Mouse (Mus musculus) midbrain, embryonic 12.5 days (tissue): ENCODE data around the gene Celf5. TPM values are rescaled to one million over a fixed set of nuclear protein-coding genes. Genes with fewer than 3 reads are reported as not detected.

ENCODE experiments used
- ATAC-seq: fragments of 200-750 bp; cut with Nextera tagmentation; 2 replicates; pipeline ENCODE4 v1.8.0; 2017; ENCODE audit warnings: low read depth, moderate TSS enrichment, moderate library complexity; ENCODE audit not compliant: low FRiP score
- H3K27ac ChIP-seq: fragments of 300-500 bp; sonication (generic); replicated peaks from 2 replicates; pipeline ENCODE4 v1.5.1; 2016; ENCODE audit warnings: mild to moderate bottlenecking
- H3K27me3 ChIP-seq: fragments of 300-500 bp; sonication (generic); 2 replicates; pipeline ENCODE4 v1.6.1; 2016; ENCODE audit warnings: mild to moderate bottlenecking
- H3K36me3 ChIP-seq: fragments of 300-500 bp; sonication (generic); 2 replicates; pipeline ENCODE4 v1.6.1; 2016
- H3K4me1 ChIP-seq: fragments of 300-500 bp; sonication (generic); 2 replicates; pipeline ENCODE4 v1.6.1; 2016
- H3K4me2 ChIP-seq: fragments of 300-500 bp; sonication (generic); replicated peaks from 2 replicates; pipeline ENCODE4 v1.6.1; 2016; ENCODE audit warnings: mild to moderate bottlenecking, moderate library complexity
- H3K4me3 ChIP-seq: fragments of 300-500 bp; sonication (generic); 2 replicates; pipeline ENCODE4 v1.5.1; 2016; ENCODE audit warnings: mild to moderate bottlenecking
- H3K9ac ChIP-seq: fragments of 300-500 bp; sonication (generic); replicated peaks from 2 replicates; pipeline ENCODE4 v1.6.1; 2016; ENCODE audit warnings: mild to moderate bottlenecking, moderate library complexity
- H3K9me3 ChIP-seq: fragments of 300-500 bp; sonication (generic); 2 replicates; pipeline ENCODE4 v1.6.1; 2016; ENCODE audit warnings: mild to moderate bottlenecking
- WGBS: fragments of 180-500 bp; shearing (Covaris S2); methylation state at CpG from one replicate; pipeline ENCODE4 v1.1.7; 2016; 5-methylcytosine and 5-hydroxymethylcytosine counted together
- polyA plus RNA-seq: library from polyadenylated mRNA; unstranded; fragments of >200 nt; fragmentation: Nextera tagmentation; extraction: Ambion mirVana; gene quantifications from 2 replicates; pipeline ENCODE4 v1.2.1, GENCODE M21; 2016

Gene Celf5
- polyA plus RNA-seq, 1 experiment from 2014 or later: 37.1 TPM

DNA sequence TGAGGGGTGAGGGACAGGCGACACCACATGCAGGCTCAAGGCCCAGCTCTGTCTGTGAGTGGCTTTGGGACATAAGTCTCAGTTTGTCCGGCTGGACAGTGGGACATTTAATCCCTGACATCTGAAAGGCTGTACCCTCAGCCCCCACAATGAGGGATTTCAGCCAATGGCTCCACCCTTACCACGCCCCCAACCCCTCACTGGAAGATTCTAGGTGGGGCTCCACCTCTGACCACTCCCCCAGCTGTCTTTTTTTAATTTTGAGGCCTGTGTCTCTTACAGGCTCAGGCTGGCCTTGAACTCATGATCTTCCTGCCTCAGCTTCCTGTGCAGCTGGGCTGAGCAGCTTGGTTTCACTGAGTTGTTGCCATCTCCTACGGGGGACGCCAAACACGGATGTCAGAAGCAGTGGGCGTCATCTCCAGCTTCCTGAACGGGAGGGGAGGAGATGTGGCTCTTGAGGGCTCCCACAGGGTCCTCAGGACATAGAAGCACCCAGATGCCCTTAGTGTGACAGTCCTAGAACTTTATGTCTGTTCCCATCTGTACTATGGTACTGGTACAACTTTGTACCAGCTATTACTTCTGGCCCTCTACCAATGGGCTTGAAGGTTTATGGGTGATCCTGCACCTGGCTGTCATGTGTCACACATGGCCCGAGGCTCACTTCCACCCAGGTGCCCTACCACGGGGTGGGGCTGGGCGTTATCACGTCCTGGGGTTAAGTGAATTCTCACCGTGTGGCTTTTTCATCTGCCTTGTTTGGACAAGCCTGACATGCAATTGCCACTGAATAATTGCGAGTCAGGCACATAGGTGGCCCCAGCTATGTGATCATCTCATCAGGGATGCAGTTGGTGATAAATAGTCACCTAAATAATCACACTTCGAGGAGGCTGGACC, 47.9 kb downstream of the Celf5 start:
- Histone ChIP-seq H3K9ac (no peak overlapping the region; the same call in 1 of the 2 replicates), H3K4me1 (peaks cover 25% of the 10 kb centered on the region), H3K4me3 (no peak overlapping the region), H3K9me3 (no peaks in the 10 kb centered on the region), H3K27me3 (peaks cover 39% of the 10 kb centered on the region), H3K27ac (no peak overlapping the region), H3K4me2 (no peak overlapping the region), H3K36me3 (no peaks in the 10 kb centered on the region)
- WGBS: 62% methylated on average over 15 of the region's 15 CpGs
- no peak for ATAC-seq

DNA sequence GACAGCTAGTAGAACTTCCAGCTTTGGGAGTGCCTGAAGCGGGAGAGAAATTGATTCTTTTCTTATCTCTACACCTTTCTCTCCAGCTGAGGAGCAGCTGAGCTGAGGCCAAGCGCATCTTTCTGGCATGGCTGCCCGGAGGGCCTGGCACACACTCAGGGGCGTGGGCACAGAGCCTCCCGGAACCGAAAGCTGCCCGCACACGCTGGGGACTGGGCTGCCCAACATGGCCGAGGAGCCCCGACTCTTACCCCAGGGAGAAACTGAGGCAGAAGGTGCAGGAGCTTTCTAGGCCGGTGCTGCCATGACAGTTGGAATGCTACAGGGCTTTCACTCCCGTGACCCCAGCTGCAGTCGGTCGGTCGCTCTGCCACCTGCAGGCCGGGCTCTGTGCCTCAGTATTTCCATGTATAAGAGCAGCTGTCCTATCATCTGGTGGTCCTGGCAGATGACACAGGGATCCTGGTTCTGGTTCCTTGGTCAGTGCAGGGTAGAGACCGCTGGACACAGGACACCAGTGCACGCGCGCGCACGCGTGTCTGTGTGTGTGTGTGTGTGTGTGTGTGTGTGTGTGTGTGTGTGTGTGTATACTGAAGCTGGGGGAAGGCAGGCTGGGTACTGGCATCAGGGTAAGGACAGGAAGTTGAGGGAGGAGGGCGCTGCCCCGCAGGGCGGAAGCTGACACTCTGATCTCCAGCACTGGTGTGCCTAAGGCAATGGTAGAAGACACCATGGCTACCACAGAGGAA, 48.8 kb downstream of the Celf5 start:
- peaks cover 29% of the 10 kb centered on the region for H3K4me1 ChIP-seq
- no peak for ATAC-seq
- H3K9me3 ChIP-seq: no peaks in the 10 kb centered on the region
- H3K4me3 ChIP-seq: no peak overlapping the region
- H3K4me2 ChIP-seq: no peak overlapping the region
- no peak overlapping the region for H3K9ac ChIP-seq
- peaks cover 48% of the 10 kb centered on the region for H3K27me3 ChIP-seq
- no peaks in the 10 kb centered on the region for H3K36me3 ChIP-seq
- no peak overlapping the region for H3K27ac ChIP-seq
- 81% methylated on average over 26 of the region's 26 CpGs for WGBS

DNA sequence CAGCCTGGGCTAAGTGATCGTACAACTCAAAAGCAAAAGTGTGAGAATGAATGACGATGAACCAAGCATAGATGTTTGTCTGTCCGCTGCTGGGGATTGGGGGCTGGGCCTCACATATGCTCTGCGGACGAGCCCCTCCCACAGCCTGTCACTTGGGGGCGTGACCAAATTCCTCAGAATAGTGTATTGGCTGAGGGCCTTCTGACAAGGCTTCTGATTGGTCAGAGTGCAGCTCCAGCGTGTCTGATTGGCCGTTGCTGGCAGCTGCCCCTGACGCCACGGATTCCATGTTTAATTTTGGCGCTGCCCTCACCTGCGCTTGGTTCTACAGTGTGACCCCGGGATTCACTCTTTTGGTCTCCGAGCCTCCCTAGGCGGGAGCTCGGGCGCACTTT, 49.6 kb downstream of the Celf5 start:
- H3K4me3 ChIP-seq: peak overlapping the region; percentile 14; the same call in 1 of the 2 replicates
- peak; percentile 84 for ATAC-seq
- H3K27me3 ChIP-seq: peaks cover 56% of the 10 kb centered on the region
- H3K4me2 ChIP-seq: peak overlapping the region; percentile 45
- no peaks in the 10 kb centered on the region for H3K36me3 ChIP-seq
- peaks cover 29% of the 10 kb centered on the region for H3K4me1 ChIP-seq
- H3K9me3 ChIP-seq: no peaks in the 10 kb centered on the region
- no peak overlapping the region for H3K9ac ChIP-seq
- 4% methylated on average over 17 of the region's 17 CpGs for WGBS
- H3K27ac ChIP-seq: no peak overlapping the region

DNA sequence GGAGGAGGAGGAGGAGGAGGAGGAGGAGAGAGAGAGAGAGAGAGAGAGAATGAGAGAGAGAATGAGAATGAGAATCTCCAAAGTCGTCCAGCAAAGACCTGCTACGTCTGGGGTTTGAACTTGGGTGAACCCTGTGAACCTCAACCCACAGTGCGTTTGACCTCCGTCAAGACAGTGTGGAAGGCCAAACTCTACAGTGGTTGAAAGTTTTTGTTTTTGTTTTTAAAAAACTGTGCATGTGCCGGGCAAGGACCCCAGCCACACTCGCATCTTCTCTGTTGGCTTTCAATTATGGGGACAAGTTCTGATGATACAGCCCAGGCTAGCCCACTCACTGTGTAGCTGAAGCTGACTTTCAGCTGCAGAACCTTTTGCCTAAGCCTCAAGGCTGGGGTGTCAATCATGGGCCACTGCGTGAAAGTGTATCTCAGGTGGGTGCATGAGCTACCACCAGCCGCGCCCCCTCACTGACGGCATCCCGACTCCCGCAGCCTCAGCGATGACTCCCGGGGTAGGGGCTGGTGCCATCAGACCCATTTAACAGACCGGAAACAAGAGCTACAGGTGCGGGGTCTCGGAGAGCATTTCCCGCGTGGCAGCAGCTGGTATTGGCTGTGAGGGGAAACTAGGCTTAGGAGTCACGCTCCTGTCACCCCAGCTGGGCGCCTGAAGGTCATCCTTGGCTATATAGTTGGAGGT, 50.2 kb downstream of the Celf5 start:
- ATAC-seq: peak; percentile 12
- Histone ChIP-seq H3K9me3 (no peaks in the 10 kb centered on the region), H3K4me1 (peaks cover 31% of the 10 kb centered on the region), H3K27me3 (peaks cover 62% of the 10 kb centered on the region), H3K4me2 (peak overlapping the region; percentile 17; the same call in 1 of the 2 replicates), H3K27ac (no peak overlapping the region), H3K4me3 (no peak overlapping the region), H3K9ac (no peak overlapping the region), H3K36me3 (no peaks in the 10 kb centered on the region)
- 65% methylated on average over 21 of the region's 21 CpGs for WGBS

DNA sequence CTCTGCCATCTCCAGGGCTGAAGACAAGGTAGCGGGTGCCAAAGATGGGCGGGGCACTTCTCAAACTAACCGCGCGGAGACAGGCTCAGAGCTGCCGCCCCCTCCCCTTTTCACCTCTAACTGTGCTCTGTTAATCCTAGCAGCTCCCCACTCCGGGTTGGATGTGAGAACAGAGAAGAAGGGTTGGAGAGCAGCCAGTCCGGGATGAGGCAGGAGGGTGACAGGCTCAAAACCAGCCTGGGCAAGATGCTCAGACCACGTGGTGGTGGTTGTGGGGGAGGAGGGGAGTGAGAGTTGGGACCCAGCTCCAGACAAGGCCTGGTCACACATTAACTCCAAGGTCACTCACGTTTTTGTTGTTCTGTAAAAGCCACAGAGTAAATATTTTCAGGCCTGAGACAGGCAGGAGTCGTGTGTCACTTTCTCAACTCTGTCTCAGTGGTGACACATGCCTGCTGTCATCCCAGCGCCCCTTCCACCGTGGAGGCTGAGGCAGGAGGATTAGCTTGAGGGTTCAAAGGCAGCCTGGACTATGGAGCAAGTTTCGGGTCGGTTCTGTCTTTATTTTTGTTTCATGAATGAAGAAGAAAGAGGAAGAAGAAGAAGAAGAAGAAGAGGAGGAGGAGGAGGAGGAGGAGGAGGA, 50.9 kb downstream of the Celf5 start:
- Histone ChIP-seq H3K4me3 (peak overlapping the region; percentile 74), H3K27ac (peak overlapping the region; percentile 84; the same call in 1 of the 2 replicates), H3K9me3 (no peaks in the 10 kb centered on the region), H3K4me1 (peaks cover 37% of the 10 kb centered on the region), H3K27me3 (peaks cover 68% of the 10 kb centered on the region), H3K9ac (no peak overlapping the region), H3K4me2 (peak overlapping the region; percentile 94), H3K36me3 (no peaks in the 10 kb centered on the region)
- ATAC-seq: peak; percentile 1; the same call in 1 of the 2 replicates
- 12% methylated on average over 15 of the region's 15 CpGs for WGBS

DNA sequence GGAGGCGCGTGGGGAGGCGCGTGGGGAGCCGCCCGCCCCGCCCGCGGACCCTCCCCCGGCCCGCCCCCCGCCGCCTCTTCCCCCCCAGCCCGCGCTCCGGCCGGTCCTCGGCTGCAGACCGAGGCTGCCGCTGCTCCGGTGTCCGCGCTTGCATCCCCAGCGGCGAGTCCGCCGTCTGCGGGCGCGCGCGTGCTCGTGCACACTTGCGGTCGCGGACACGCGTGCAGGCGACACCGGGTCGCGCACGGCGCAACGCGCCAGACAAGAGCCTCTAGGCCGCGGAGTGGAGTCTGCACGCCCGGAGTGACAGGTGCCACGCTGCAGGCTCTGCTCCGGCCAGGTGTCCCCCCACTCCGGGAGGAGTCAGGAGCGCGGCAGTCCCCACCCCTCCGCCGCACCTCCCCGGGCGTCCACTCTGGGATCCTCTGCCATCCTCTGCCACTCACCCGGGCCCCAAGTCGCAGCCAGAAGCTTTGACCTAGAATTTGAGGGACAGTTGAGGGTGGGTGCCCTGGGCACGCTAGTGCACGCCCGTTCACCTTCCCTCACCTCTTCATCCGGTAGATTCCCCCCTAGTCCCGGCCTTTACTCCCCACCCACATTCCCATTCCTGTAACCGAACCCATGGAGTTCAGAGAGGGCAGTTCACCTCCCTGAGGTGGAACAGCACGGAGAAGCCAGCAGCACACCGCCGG, 51.5 kb downstream of the Celf5 start:
- H3K27me3 ChIP-seq: peaks cover 75% of the 10 kb centered on the region
- WGBS: 1% methylated on average over 59 of the region's 70 CpGs
- H3K4me1 ChIP-seq: peaks cover 44% of the 10 kb centered on the region
- H3K4me3 ChIP-seq: peak overlapping the region; percentile 74
- H3K4me2 ChIP-seq: peak overlapping the region; percentile 94
- H3K9me3 ChIP-seq: no peaks in the 10 kb centered on the region
- no peaks in the 10 kb centered on the region for H3K36me3 ChIP-seq
- peak overlapping the region; percentile 84 for H3K27ac ChIP-seq
- H3K9ac ChIP-seq: peak overlapping the region; percentile 84
- peak; percentile 16; the same call in 1 of the 2 replicates for ATAC-seq

DNA sequence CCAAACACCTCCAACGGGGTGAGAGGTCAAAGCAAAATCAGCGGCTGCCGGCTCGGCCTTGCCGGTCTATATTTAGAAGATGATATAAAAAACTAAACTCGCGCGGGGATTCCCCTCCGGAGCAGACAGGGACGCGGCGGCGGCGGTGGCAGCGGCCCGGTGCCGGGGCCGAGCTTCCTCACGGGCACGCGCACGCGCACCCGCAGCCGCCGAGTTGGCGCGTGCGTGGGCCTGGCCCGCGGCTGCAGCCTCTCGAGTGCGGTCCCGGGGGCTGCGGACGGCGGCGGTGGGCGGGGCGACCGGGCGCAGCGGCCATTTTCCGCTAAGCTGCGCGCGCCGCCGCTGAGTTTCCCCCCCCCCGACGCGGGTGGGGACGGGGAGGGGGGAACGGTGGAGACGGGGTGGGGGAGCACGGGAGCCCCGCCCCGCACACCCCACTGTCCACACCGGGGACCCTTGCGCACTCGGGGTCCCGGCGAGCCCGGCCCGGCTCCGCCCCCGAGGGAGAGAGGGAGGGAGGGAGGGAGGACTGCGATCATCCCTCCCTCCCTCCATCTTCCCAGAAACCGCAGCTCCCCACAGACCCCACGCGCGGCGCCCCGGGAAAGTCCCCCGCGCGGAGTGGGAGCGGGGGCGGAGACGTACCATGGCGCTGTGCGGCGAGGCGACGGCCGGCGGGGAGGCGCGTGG, 52.2 kb downstream of the Celf5 start:
- H3K9me3 ChIP-seq: no peaks in the 10 kb centered on the region
- under 1% methylated on average over 65 of the region's 89 CpGs for WGBS
- peak overlapping the region; percentile 84 for H3K27ac ChIP-seq
- peak; percentile 5 for ATAC-seq
- H3K4me3 ChIP-seq: peak overlapping the region; percentile 74
- H3K4me1 ChIP-seq: peaks cover 48% of the 10 kb centered on the region
- H3K9ac ChIP-seq: peak overlapping the region; percentile 84
- H3K4me2 ChIP-seq: peak overlapping the region; percentile 94
- H3K36me3 ChIP-seq: no peaks in the 10 kb centered on the region
- H3K27me3 ChIP-seq: peaks cover 79% of the 10 kb centered on the region

DNA sequence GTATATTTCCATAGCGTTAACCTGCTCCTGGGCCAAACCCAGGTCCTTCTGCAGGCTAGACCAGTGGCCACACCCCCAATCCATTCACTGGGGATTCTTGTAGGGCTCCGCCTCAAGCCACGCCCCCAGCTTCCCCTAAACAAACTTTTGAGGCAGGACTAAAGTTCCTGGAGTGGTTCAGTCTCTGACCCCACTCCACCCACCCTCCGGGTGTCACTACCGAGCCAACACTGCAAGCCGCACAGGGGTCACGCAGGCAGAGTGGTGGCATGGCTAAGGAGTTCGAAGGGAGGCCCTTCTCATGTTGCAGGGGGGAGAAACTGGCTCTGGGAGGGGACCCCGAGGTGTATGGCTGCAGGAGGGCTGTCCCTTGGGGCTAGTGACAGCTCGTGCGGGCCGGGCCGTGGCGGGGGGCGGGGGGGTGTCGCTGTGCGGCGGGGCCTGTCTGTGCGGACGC, 52.9 kb downstream of the Celf5 start:
- H3K27me3 ChIP-seq: peaks cover 79% of the 10 kb centered on the region
- ATAC-seq: peak; percentile 12
- WGBS: 0% methylated on average over 18 of the region's 20 CpGs

DNA sequence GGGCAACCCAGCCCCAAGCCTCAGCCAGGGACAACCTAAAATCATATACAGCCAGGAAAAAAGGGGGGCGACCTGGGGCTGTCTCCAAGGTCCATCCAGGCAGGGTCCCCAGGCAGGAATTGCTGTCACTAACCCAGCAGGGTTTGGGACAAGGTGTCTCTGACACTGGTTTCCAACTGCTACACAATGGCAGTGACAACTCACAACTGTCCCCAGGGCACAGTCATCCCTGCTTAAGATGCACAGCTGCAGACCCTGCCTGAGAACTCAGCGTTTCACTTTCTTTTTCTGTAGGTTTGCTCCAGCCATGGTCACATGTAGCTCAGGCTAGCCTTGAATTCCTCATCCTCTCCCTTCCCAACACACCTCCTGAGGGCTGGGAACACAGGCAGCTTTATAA, 53.4 kb downstream of the Celf5 start:
- no peak overlapping the region for H3K9ac ChIP-seq
- no peak overlapping the region for H3K27ac ChIP-seq
- 21% methylated on average over 2 of the region's 2 CpGs for whole genome bisulfite sequencing
- no peak for ATAC-seq
- peaks cover 60% of the 10 kb centered on the region for H3K4me1 ChIP-seq
- no peaks in the 10 kb centered on the region for H3K9me3 ChIP-seq
- H3K36me3 ChIP-seq: no peaks in the 10 kb centered on the region
- peaks cover 80% of the 10 kb centered on the region for H3K27me3 ChIP-seq
- no peak overlapping the region for H3K4me2 ChIP-seq
- no peak overlapping the region; the same call in 1 of the 2 replicates for H3K4me3 ChIP-seq

More for the DNA sequence above, 52.9 kb downstream of the Celf5 start:
- H3K4me2 ChIP-seq: peak overlapping the region; percentile 94
- H3K9me3 ChIP-seq: no peaks in the 10 kb centered on the region
- peak overlapping the region; percentile 84 for H3K27ac ChIP-seq
- no peaks in the 10 kb centered on the region for H3K36me3 ChIP-seq
- H3K4me3 ChIP-seq: peak overlapping the region; percentile 74
- peaks cover 55% of the 10 kb centered on the region for H3K4me1 ChIP-seq
- peak overlapping the region; percentile 84 for H3K9ac ChIP-seq

DNA sequence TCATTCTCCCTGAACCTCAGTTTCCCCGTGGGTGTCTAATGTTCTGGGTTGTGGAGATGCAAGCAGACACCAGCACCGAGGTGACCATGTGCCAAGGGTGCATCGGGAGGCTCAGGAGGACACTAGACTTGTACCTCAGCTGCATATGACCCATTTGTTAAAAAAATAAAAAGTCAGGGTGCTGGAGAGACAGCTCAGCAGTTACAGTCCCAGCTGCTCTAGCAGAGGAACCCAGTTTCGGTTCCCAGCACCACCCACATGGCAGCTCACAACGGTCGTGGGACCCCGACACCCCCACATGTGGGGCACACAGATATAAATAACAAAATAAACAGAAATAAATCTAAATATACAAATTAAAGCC, 54.0 kb downstream of the Celf5 start:
- Histone ChIP-seq H3K4me3 (no peak overlapping the region), H3K36me3 (no peaks in the 10 kb centered on the region), H3K4me1 (peaks cover 57% of the 10 kb centered on the region), H3K9ac (no peak overlapping the region), H3K9me3 (no peaks in the 10 kb centered on the region), H3K27ac (no peak overlapping the region), H3K4me2 (no peak overlapping the region), H3K27me3 (peaks cover 80% of the 10 kb centered on the region)
- no peak for ATAC-seq
- WGBS: 90% methylated on average over 7 of the region's 7 CpGs
